Mouse (Mus musculus): ENCODE results near the gene 2700097O09Rik. TPM values are rescaled to one million over a fixed set of nuclear protein-coding genes. Genes with fewer than 3 reads are reported as not detected.

2700097O09Rik gene
- total RNA-seq, 4 experiments from 2014 or later, result 10.2 to 18.1 (median 12.7) TPM

Other genes with a start within 250 kb of the 2700097O09Rik start
- 100 to 1,000 TPM; 123 to 143 (median 139) TPM for gene Cfl2, start 217.2 kb downstream of the 2700097O09Rik start, total RNA-seq (2022)
- gene Gm20403, start 93.6 kb downstream of the 2700097O09Rik start, total RNA-seq (2022), result not detected
- 10 to 100 TPM; 10.4 to 17.8 (median 14.6) TPM for gene Baz1a, start 65.8 kb downstream of the 2700097O09Rik start, total RNA-seq (2022)
- gene Srp54a, start 152 bp upstream of the 2700097O09Rik start, total RNA-seq (2022), result 100 to 1,000 TPM; 101 to 209 (median 142) TPM
- gene Fam177a, start 44.4 kb upstream of the 2700097O09Rik start, total RNA-seq (2022), result 10 to 100 TPM in 2 of 4 experiments, 1 to 10 TPM in 2; 3.4 to 14.5 (median 10.8) TPM
- 100 to 1,000 TPM in 1 of 4 experiments, 10 to 100 TPM in 3; 28.1 to 201 (median 55.3) TPM for gene Srp54b, start 75.0 kb upstream of the 2700097O09Rik start, total RNA-seq (2022)
- gene 1700047I17Rik2, start 119.5 kb upstream of the 2700097O09Rik start, total RNA-seq (2022), result 1 to 10 TPM in 2 of 4 experiments, under 1 TPM in 1, not detected in 1; 0.56 to 7.5 (median 3.8) TPM
- 10 to 100 TPM; 36.2 to 72.7 (median 50.0) TPM for gene Srp54c, start 150.1 kb upstream of the 2700097O09Rik start, total RNA-seq (2022)
- gene 1110008L16Rik, start 219.5 kb upstream of the 2700097O09Rik start, total RNA-seq (2022), result 10 to 100 TPM; 17.7 to 25.8 (median 22.2) TPM
- gene Ppp2r3c, start 222.9 kb upstream of the 2700097O09Rik start, total RNA-seq (2022), result 10 to 100 TPM in 3 of 4 experiments, 1 to 10 TPM in 1; 8.6 to 15.4 (median 12.0) TPM